Mouse (Mus musculus): ENCODE measurements around the gene Tipin. TPM values are rescaled to one million over a fixed set of nuclear protein-coding genes. Genes with fewer than 3 reads are reported as not detected.

Tipin gene
- 10 to 100 TPM; 35.4 to 56.6 TPM for total RNA-seq (2023)

DNA sequence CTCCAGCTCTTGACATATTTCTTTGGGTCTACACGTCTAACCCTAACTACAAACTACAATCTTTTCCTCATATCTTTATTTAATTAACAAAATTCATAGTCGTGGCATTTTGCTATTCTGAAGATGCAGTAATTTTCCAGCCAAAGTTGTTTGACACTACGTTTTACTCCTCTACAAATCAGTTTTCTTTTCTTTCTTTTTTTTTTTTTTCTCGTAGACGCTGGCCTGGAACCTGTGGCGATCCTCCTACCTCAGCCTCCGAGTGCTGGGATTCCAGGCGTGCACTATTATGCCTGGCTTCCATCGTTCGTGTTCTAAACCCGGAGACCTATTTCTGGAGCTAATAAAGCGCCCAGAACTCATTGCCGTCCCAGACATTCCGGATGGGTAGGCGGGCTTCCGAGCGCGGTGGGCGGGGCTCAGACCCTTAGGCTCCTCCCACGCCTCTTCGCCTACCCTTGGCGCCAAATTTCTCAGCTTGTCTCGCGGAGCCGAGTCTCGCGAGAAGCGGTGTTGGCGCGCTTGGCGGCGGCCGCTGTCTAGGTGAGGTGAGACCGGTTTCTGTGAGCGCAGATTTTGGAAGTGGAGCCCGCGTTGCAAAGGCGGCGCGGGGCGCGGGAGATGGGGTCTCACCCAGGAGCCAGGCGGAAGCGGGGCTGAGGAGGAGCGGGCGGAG, at the start of gene Tipin:
TSS of gene Tipin (plus strand) at position 477 of the 676 bp plus-strand sequence.

DNA sequence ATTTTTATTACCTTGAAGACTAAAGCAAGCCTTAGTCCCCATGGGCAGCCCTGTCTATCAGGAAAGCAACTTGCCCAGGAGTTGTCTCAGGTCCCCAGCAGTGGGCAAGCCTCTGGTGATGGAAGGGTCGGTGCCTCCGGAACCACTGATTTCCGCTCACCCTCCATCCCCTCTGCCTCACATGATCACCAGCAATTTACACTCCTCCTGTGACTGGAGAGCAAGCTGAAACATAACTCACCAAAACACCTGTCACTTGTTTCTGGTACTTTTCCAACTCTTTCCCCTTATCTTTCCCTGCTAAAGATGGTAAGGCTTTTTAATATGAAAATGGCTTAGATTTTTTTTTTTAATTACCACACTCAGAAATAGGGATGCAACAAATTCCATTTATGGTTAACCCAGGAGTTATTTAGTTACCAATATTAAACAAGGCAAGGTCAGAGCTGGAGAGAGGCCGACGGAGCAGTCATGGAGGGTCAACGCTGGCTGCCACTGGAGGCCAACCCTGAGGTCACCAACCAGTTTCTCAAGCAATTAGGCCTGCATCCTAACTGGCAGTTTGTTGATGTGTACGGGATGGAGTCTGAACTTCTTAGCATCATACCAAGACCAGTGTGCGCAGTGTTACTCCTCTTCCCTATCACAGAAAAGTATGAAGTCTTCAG, 46.5 kb upstream of the Tipin start, which contains the start of gene Uchl4:
TSS of gene Uchl4 (plus strand) at position 434 of the 668 bp plus-strand sequence.

GRCm38 (mm10) chr9:64253021-64253904, 28.1 kb upstream of the Tipin start, which contains the start of gene Map2k1:
TSS of gene Map2k1 (minus strand) at chr9:64253631.

GRCm38 (mm10) chr9:64341254-64341566, 59.8 kb downstream of the Tipin start, which contains the start of gene Dis3l:
TSS of gene Dis3l (minus strand) at chr9:64341288.

Other genes with a start within 250 kb of the Tipin start
- not detected for gene Lctl, start 164.4 kb upstream of the Tipin start, total RNA-seq (2023)
- 10 to 100 TPM; 18.5 to 28.1 TPM for gene Zwilch, start 108.5 kb upstream of the Tipin start, total RNA-seq (2023)
- gene Rpl4, start 108.2 kb upstream of the Tipin start, total RNA-seq (2023): 100 to 1,000 TPM; 698 to 762 TPM
- gene Snapc5, start 102.3 kb upstream of the Tipin start, total RNA-seq (2023): 10 to 100 TPM; 27.2 to 31.5 TPM
- gene Uchl4, start 46.4 kb upstream of the Tipin start, total RNA-seq (2023): 1 to 10 TPM in 1 of 2 experiments, under 1 TPM in 1; 0.66 to 1.2 TPM
- gene Map2k1, start 27.9 kb upstream of the Tipin start, total RNA-seq (2023): 10 to 100 TPM; 81.2 to 87.0 TPM
- 10 to 100 TPM; 12.1 to 15.1 TPM for gene Dis3l, start 59.7 kb downstream of the Tipin start, total RNA-seq (2023)
- gene Megf11, start 104.0 kb downstream of the Tipin start, total RNA-seq (2023): under 1 TPM in 1 of 2 experiments, not detected in 1; 0.07 TPM